In the genomic region with DNA sequence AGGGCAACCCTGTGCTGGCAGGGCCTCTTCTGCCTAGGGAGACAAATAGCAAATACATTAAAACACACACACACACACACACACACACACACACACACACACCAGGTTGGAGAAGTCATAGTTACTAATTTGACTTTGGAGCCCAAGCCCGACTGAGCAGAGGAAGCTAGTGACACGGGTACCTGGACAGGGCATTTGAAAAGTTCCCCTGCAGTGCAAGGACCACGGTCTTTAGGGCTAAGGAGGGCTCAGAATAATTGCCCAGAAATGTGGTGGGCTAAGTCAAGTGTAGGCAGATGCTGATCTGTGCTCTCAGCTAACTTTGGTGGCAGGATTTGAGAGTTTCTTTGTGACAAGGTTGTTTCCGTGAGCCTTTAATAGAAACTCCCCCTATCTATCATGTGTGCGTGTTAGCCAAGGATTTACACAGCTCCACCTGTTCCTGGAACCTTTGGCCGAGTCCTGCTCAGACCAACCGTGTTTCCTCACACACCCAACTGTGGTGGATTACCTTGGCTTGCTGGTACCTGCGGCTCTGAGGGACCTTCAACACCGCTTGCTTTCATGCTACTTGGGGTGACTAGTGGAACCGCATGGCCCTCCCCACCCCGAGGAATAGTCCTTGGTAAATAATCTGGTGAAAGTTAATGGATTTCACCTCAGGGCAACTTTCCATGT, we compare ENCODE assay signal across 29 mouse cellular contexts. TPM values are rescaled to one million over a fixed set of nuclear protein-coding genes. Genes with fewer than 3 reads are reported as not detected.
DNase-seq lines count a peak whose midpoint lies in the region; ATAC-seq and TF ChIP-seq lines count a peak whose summit lies in the region.
"Had no signal": no experiment of that assay in that cellular context is flagged by ENCODE, and none has a peak within 500 bp of the region (broad histone marks: within the 10 kb centered on the region; RNA-seq: fewer than 3 reads in every experiment).

No protein-coding gene starts in this region.

- H3K27me3 ChIP-seq in kidney, postnatal 0 days (ENCODE audit: insufficient read depth, low read length) = no peaks in the 10 kb centered on the region
- no peaks in the 10 kb centered on the region for H3K27me3 ChIP-seq in hindbrain, embryonic 14.5 days (ENCODE audit: control insufficient read depth, insufficient read depth, low read length)
- H3K27me3 ChIP-seq in forebrain, embryonic 15.5 days = no peaks in the 10 kb centered on the region
- H3K27me3 ChIP-seq: heart, embryonic 13.5 days; hindbrain, embryonic 13.5 days; limb, embryonic 12.5 days; liver, embryonic 12.5 days; megakaryocyte, embryonic 14.5 days had no signal

- no peak for DNase-seq in kidney, postnatal 0 days (ENCODE audit: low spot score)
- DNase-seq in kidney, postnatal 4 days = no peak
- peak; percentile 43 for DNase-seq in urinary bladder, postnatal 14 days (ENCODE audit: low spot score)
- DNase-seq in urinary bladder, postnatal 25 days (ENCODE audit: low spot score) = no peak
- no peak for DNase-seq in hindbrain, embryonic 14.5 days (ENCODE audit: low spot score)
- no peak for DNase-seq in adrenal gland, adult 18-20 months (ENCODE audit: low spot score in 2 of 2)
- DNase-seq: cerebellum, adult 9-10 months; forebrain, postnatal 0 days; kidney, adult 11 months; kidney, postnatal 14 days; lung, adult 2 months; retina, postnatal 1 day; right cerebral cortex, postnatal 4 days had no signal

- no peaks in the 10 kb centered on the region for H3K36me3 ChIP-seq in kidney, postnatal 0 days (ENCODE audit: insufficient read depth, low read length)
- H3K36me3 ChIP-seq in hindbrain, embryonic 14.5 days (replicated peaks; ENCODE audit: control insufficient read depth, insufficient read depth) = peaks cover 23% of the 10 kb centered on the region; the same call in 1 of the 2 replicates
- H3K36me3 ChIP-seq in forebrain, embryonic 15.5 days = peaks cover 4% of the 10 kb centered on the region

- H3K9me3 ChIP-seq in kidney, postnatal 0 days (replicated peaks; ENCODE audit: low read length) = no peaks in the 10 kb centered on the region
- H3K9me3 ChIP-seq in hindbrain, embryonic 14.5 days (ENCODE audit: control insufficient read depth, low read length) = no peaks in the 10 kb centered on the region
- H3K9me3 ChIP-seq in forebrain, embryonic 15.5 days = no peaks in the 10 kb centered on the region
- H3K9me3 ChIP-seq: heart, embryonic 13.5 days; hindbrain, embryonic 13.5 days; limb, embryonic 12.5 days; liver, embryonic 12.5 days; megakaryocyte, embryonic 14.5 days had no signal

- no peak overlapping the region for H3K4me2 ChIP-seq in kidney, postnatal 0 days (ENCODE audit: low read length)
- no peak overlapping the region for H3K4me2 ChIP-seq in hindbrain, embryonic 14.5 days (replicated peaks)
- no peak overlapping the region for H3K4me2 ChIP-seq in forebrain, embryonic 15.5 days (replicated peaks)
- H3K4me2 ChIP-seq: heart, embryonic 13.5 days; hindbrain, embryonic 13.5 days; limb, embryonic 12.5 days; liver, embryonic 12.5 days had no signal

- 0 out of 2 replicates have a peak, but pooled peaks have one; percentile 29 for ATAC-seq in kidney, postnatal 0 days (replicated peaks; ENCODE audit: low FRiP score, low read depth)
- ATAC-seq in neutrophil, adult 5-6 weeks (ENCODE audit: extremely low read depth, insufficient number of reproducible peaks, low FRiP score, poor library complexity, severe bottlenecking) = 0 out of 2 replicates have a peak, but pooled peaks have one; percentile 1
- ATAC-seq in hindbrain, embryonic 14.5 days (ENCODE audit: low FRiP score) = no peak
- no peak for ATAC-seq in forebrain, embryonic 15.5 days (replicated peaks)
- ATAC-seq: liver, embryonic 12.5 days had no signal

- no peak overlapping the region for H3K27ac ChIP-seq in kidney, postnatal 0 days
- no peak overlapping the region for H3K27ac ChIP-seq in hindbrain, embryonic 14.5 days
- H3K27ac ChIP-seq in forebrain, embryonic 15.5 days (replicated peaks) = no peak overlapping the region
- H3K27ac ChIP-seq: heart, embryonic 13.5 days; hindbrain, embryonic 13.5 days; limb, embryonic 12.5 days; liver, embryonic 12.5 days had no signal

- H3K4me3 ChIP-seq in kidney, postnatal 0 days (replicated peaks; ENCODE audit: low read depth, low read length) = no peak overlapping the region
- no peak overlapping the region for H3K4me3 ChIP-seq in hindbrain, embryonic 14.5 days (replicated peaks; ENCODE audit: low read length)
- no peak overlapping the region for H3K4me3 ChIP-seq in forebrain, embryonic 15.5 days
- H3K4me3 ChIP-seq: erythroblast, embryonic 14.5 days; heart, embryonic 13.5 days; hindbrain, embryonic 13.5 days; limb, embryonic 12.5 days; liver, embryonic 12.5 days had no signal

- H3K9ac ChIP-seq in kidney, postnatal 0 days (ENCODE audit: low read depth, low read length) = no peak overlapping the region
- H3K9ac ChIP-seq in hindbrain, embryonic 14.5 days = no peak overlapping the region
- no peak overlapping the region for H3K9ac ChIP-seq in forebrain, embryonic 15.5 days (replicated peaks)
- H3K9ac ChIP-seq: forebrain, postnatal 0 days; heart, embryonic 13.5 days; limb, embryonic 12.5 days; liver, embryonic 12.5 days had no signal

- H3K4me1 ChIP-seq in kidney, postnatal 0 days (replicated peaks; ENCODE audit: insufficient read depth, low read length) = 0 out of 2 replicates have a peak, but pooled peaks cover 5% of the 10 kb centered on the region
- no peaks in the 10 kb centered on the region for H3K4me1 ChIP-seq in hindbrain, embryonic 14.5 days (replicated peaks; ENCODE audit: control insufficient read depth, insufficient read depth, low read length)
- no peaks in the 10 kb centered on the region for H3K4me1 ChIP-seq in forebrain, embryonic 15.5 days

- 81% methylated on average over 11 of the region's 11 CpGs for WGBS in kidney, postnatal 0 days
- WGBS in hindbrain, embryonic 14.5 days = 91% methylated on average over 11 of the region's 11 CpGs
- 92% methylated on average over 11 of the region's 11 CpGs for WGBS in forebrain, embryonic 15.5 days

- no peak for TF ChIP-seq CTCF in kidney, postnatal 0 days (IDR thresholded peaks at IDR 0.05; ENCODE audit: low read depth)

RNA-seq across cellular contexts. Expression of a gene that starts 6.6 kb away (rescaled TPM):
- polyA plus RNA-seq in kidney, postnatal 0 days (2015; fragmentation: Nextera tagmentation; extraction: Ambion mirVana) = not detected in 2 replicates
- 0.93 and 2.2 TPM in 2 replicates for total RNA-seq in neutrophil, adult 5-6 weeks (2017)
- not detected in 2 replicates for polyA plus RNA-seq in hindbrain, embryonic 14.5 days (2014; fragmentation: Nextera tagmentation; extraction: Ambion mirVana)
- total RNA-seq in adrenal gland, adult 18-20 months (2021) = not detected
- not detected in 2 replicates for polyA plus RNA-seq in forebrain, embryonic 15.5 days (2015; fragmentation: Nextera tagmentation; extraction: Ambion mirVana)
- total RNA-seq: adrenal gland, postnatal 4 days; forebrain, postnatal 0 days; gastrocnemius, adult 18-20 months; heart, postnatal 25 days; layer of hippocampus, postnatal 10 days; left cerebral cortex, adult 8-10 months had no signal
- polyA plus RNA-seq: cortical plate, adult 2 months; embryonic facial prominence, embryonic 11.5 days; erythroblast, embryonic 14.5 days; forebrain, postnatal 0 days; heart, embryonic 13.5 days; hindbrain, embryonic 13.5 days; liver, embryonic 12.5 days; lung, adult 2 months; midbrain, embryonic 16.5 days had no signal

RNA-seq across cellular contexts. Expression of a gene that starts 24.8 kb away (rescaled TPM):
- polyA plus RNA-seq in kidney, postnatal 0 days (2015; fragmentation: Nextera tagmentation; extraction: Ambion mirVana) = 9.4 and 9.7 TPM in 2 replicates
- 20.1 and 21.9 TPM in 2 replicates for total RNA-seq in neutrophil, adult 5-6 weeks (2017)
- polyA plus RNA-seq in hindbrain, embryonic 14.5 days (2014; fragmentation: Nextera tagmentation; extraction: Ambion mirVana) = 4.5 and 4.7 TPM in 2 replicates
- 1 to 10 TPM; 4.0 to 6.3 TPM for total RNA-seq in adrenal gland, adult 18-20 months (2021)
- 2.8 and 2.9 TPM in 2 replicates for polyA plus RNA-seq in forebrain, embryonic 15.5 days (2015; fragmentation: Nextera tagmentation; extraction: Ambion mirVana)

RNA-seq across cellular contexts. Expression of a gene that starts 25.9 kb away (rescaled TPM):
- 14.0 and 15.8 TPM in 2 replicates for polyA plus RNA-seq in kidney, postnatal 0 days (2015; fragmentation: Nextera tagmentation; extraction: Ambion mirVana)
- 9.0 and 12.8 TPM in 2 replicates for total RNA-seq in neutrophil, adult 5-6 weeks (2017)
- 12.5 and 17.3 TPM in 2 replicates for polyA plus RNA-seq in hindbrain, embryonic 14.5 days (2014; fragmentation: Nextera tagmentation; extraction: Ambion mirVana)
- total RNA-seq in adrenal gland, adult 18-20 months (2021) = 10 to 100 TPM in 1 of 2 experiments, 1 to 10 TPM in 1; 9.5 to 12.0 TPM
- 15.4 and 16.4 TPM in 2 replicates for polyA plus RNA-seq in forebrain, embryonic 15.5 days (2015; fragmentation: Nextera tagmentation; extraction: Ambion mirVana)

Comparison
In these comparisons a context has a peak if more than half of its experiments do, and no peak if none do; other contexts are left out.
1. ATAC-seq: peak in kidney, postnatal 0 days (single experiment) and neutrophil, adult 5-6 weeks (single experiment); none in hindbrain, embryonic 14.5 days (single experiment) and forebrain, embryonic 15.5 days (single experiment).